Mouse (Mus musculus): Measurements from ENCODE around the gene Klc3.

Klc3 gene

GRCm38 (mm10) chr7:19405417-19405816 is 1.5 kb upstream of the Klc3 start:
- peak; percentile 93 for DNase-seq (ENCODE audit: low read depth)

GRCm38 (mm10) chr7:19404476-19404875 is 572 bp upstream of the Klc3 start, which contains the start of gene Ckm:
Ckm (plus strand) TSS chr7:19404776.
- no peak for DNase-seq (ENCODE audit: low read depth)

GRCm38 (mm10) chr7:19402535-19403112 is 1.3 kb downstream of the Klc3 start:
- DNase-seq (ENCODE audit: low read depth), result no peak

- no peak for DNase-seq (ENCODE audit: low read depth)
These were observed 3.0 kb downstream of the Klc3 start for GRCm38 (mm10) chr7:19400946-19401345.

- DNase-seq (ENCODE audit: low read depth), result peak; percentile 75
These were observed 4.2 kb downstream of the Klc3 start for GRCm38 (mm10) chr7:19399496-19400280.

- DNase-seq (ENCODE audit: low read depth), result no peak
These were observed 9.4 kb downstream of the Klc3 start for GRCm38 (mm10) chr7:19394484-19394883.

GRCm38 (mm10) chr7:19388699-19389413 is 15.0 kb downstream of the Klc3 start:
- no peak for DNase-seq (ENCODE audit: low read depth)

- no peak for DNase-seq (ENCODE audit: low read depth)
These were observed 20.2 kb downstream of the Klc3 start for GRCm38 (mm10) chr7:19383708-19384107.

GRCm38 (mm10) chr7:19382166-19382541 is 21.8 kb downstream of the Klc3 start:
- no peak for DNase-seq (ENCODE audit: low read depth)

GRCm38 (mm10) chr7:19381377-19382165 is 22.3 kb downstream of the Klc3 start, which contains the start of gene Ercc2:
Ercc2 (plus strand) TSS chr7:19382010.
- peak; percentile 99 for DNase-seq (ENCODE audit: low read depth)

GRCm38 (mm10) chr7:19378049-19378448 is 25.9 kb downstream of the Klc3 start:
- no peak for DNase-seq (ENCODE audit: low read depth)

GRCm38 (mm10) chr7:19376019-19376418 is 27.9 kb downstream of the Klc3 start:
- DNase-seq (ENCODE audit: low read depth), result no peak

GRCm38 (mm10) chr7:19375368-19375767 is 28.5 kb downstream of the Klc3 start:
- DNase-seq (ENCODE audit: low read depth), result no peak

GRCm38 (mm10) chr7:19373367-19373766 is 30.5 kb downstream of the Klc3 start:
- DNase-seq (ENCODE audit: low read depth), result no peak

- DNase-seq (ENCODE audit: low read depth), result peak; percentile 82
These were observed 34.0 kb downstream of the Klc3 start for GRCm38 (mm10) chr7:19369823-19370425.

GRCm38 (mm10) chr7:19368380-19368779 is 35.5 kb downstream of the Klc3 start:
- DNase-seq (ENCODE audit: low read depth), result no peak

- DNase-seq (ENCODE audit: low read depth), result no peak
These were observed 38.5 kb downstream of the Klc3 start for GRCm38 (mm10) chr7:19365376-19365775.

GRCm38 (mm10) chr7:19363881-19364280 is 40.0 kb downstream of the Klc3 start:
- peak; percentile 77 for DNase-seq (ENCODE audit: low read depth)

GRCm38 (mm10) chr7:19362276-19362675 is 41.6 kb downstream of the Klc3 start:
- no peak for DNase-seq (ENCODE audit: low read depth)

- DNase-seq (ENCODE audit: low read depth), result peak; percentile 92
These were observed 42.2 kb downstream of the Klc3 start for GRCm38 (mm10) chr7:19361720-19362119.

GRCm38 (mm10) chr7:19360944-19361343 is 43.0 kb downstream of the Klc3 start:
- peak; percentile 66 for DNase-seq (ENCODE audit: low read depth)

All from naive thymus-derived CD4-positive, alpha-beta T cell, adult 2 months (primary cell).